Mouse (Mus musculus) hindbrain, embryonic 14.5 days (tissue): ENCODE data around the gene Defb35. TPM values are rescaled to one million over a fixed set of nuclear protein-coding genes. Genes with fewer than 3 reads are reported as not detected.

Experiments used
- ATAC-seq: fragments of 200-750 bp; cut with Nextera tagmentation; 2 replicates; pipeline ENCODE4 v1.8.0; 2017; ENCODE audit warnings: moderate number of reproducible peaks, mild to moderate bottlenecking, moderate TSS enrichment, moderate library complexity; ENCODE audit not compliant: low FRiP score
- DNase-seq: peaks from one replicate; pipeline ENCODE4 v3.0.0-alpha.2; 2015; ENCODE audit warnings: low spot score
- H3K27ac ChIP-seq: fragments of 300-500 bp; sonication (generic); 2 replicates; pipeline ENCODE4 v1.5.1; 2014; ENCODE audit warnings: mild to moderate bottlenecking, moderate library complexity
- H3K27me3 ChIP-seq: fragments of 300-500 bp; sonication (generic); 2 replicates; pipeline ENCODE4 v1.6.1; 2014; ENCODE audit warnings: mild to moderate bottlenecking, low read length, mixed read lengths; ENCODE audit not compliant: control insufficient read depth, insufficient read depth
- H3K36me3 ChIP-seq: fragments of 300-500 bp; sonication (generic); replicated peaks from 2 replicates; pipeline ENCODE4 v1.6.1; 2014; ENCODE audit not compliant: control insufficient read depth, insufficient read depth
- H3K4me1 ChIP-seq: fragments of 300-500 bp; sonication (generic); replicated peaks from 2 replicates; pipeline ENCODE4 v1.6.1; 2014; ENCODE audit warnings: antibody characterized with exemption, low read length, mixed read lengths; ENCODE audit not compliant: control insufficient read depth, insufficient read depth
- H3K4me2 ChIP-seq: fragments of 300-500 bp; sonication (generic); replicated peaks from 2 replicates; pipeline ENCODE4 v1.6.1; 2014; ENCODE audit warnings: mild to moderate bottlenecking, moderate library complexity
- H3K4me3 ChIP-seq: fragments of 300-500 bp; sonication (generic); replicated peaks from 2 replicates; pipeline ENCODE4 v1.5.1; 2014; ENCODE audit warnings: mild to moderate bottlenecking, low read length
- H3K9ac ChIP-seq: fragments of 300-500 bp; sonication (generic); 2 replicates; pipeline ENCODE4 v1.6.1; 2014
- H3K9me3 ChIP-seq: fragments of 300-500 bp; sonication (generic); 2 replicates; pipeline ENCODE4 v1.6.1; 2016; ENCODE audit warnings: low read length; ENCODE audit not compliant: control insufficient read depth
- WGBS: fragments of 180-500 bp; shearing (Covaris S2); extraction: QIAGEN DNeasy Blood & Tissue Kit; methylation state at CpG from one replicate; pipeline ENCODE4 v1.1.7; 2014; 5-methylcytosine and 5-hydroxymethylcytosine counted together
- polyA plus RNA-seq: library from polyadenylated mRNA; unstranded; fragments of >200 nt; fragmentation: Nextera tagmentation; extraction: Ambion mirVana; gene quantifications from 2 replicates; pipeline ENCODE4 v1.2.1, GENCODE M21; 2014

Defb35 gene
- polyA plus RNA-seq, 1 experiment from 2014 or later, result not detected

GRCm38 (mm10) chr8:21955321-21955720 lies 17.2 kb downstream of the Defb35 start:
- peak; percentile 78 for DNase-seq
- Histone ChIP-seq H3K4me2 (no peak overlapping the region), H3K9ac (no peak overlapping the region), H3K36me3 (no peaks in the 10 kb centered on the region), H3K4me3 (no peak overlapping the region), H3K4me1 (no peaks in the 10 kb centered on the region), H3K27ac (no peak overlapping the region), H3K27me3 (no peaks in the 10 kb centered on the region), H3K9me3 (no peaks in the 10 kb centered on the region)
- 5% methylated on average over 9 of the region's 9 CpGs for WGBS
- ATAC-seq, result no peak

- H3K4me1 ChIP-seq, result no peaks in the 10 kb centered on the region
- H3K9me3 ChIP-seq, result no peaks in the 10 kb centered on the region
- 79% methylated on average over 3 of the region's 3 CpGs for WGBS
- no peak overlapping the region for H3K4me3 ChIP-seq
- no peak overlapping the region for H3K27ac ChIP-seq
- no peak for ATAC-seq
- DNase-seq, result no peak
- H3K9ac ChIP-seq, result no peak overlapping the region
- H3K36me3 ChIP-seq, result no peaks in the 10 kb centered on the region
- no peaks in the 10 kb centered on the region for H3K27me3 ChIP-seq
- no peak overlapping the region for H3K4me2 ChIP-seq
Observed at GRCm38 (mm10) chr8:21956336-21956735, 18.2 kb downstream of the Defb35 start.

- no peak for DNase-seq
- no peak within 1 kb of the TSS for H3K4me2 ChIP-seq
- H3K4me1 ChIP-seq, result no peaks in the 10 kb centered on the region
- H3K27ac ChIP-seq, result no peak within 1 kb of the TSS
- no peak within 1 kb of the TSS for H3K9ac ChIP-seq
- no peak within 1 kb of the TSS for H3K4me3 ChIP-seq
- H3K27me3 ChIP-seq, result no peaks in the 10 kb centered on the region
- no peaks in the 10 kb centered on the region for H3K36me3 ChIP-seq
- 96% methylated on average over 2 of the region's 2 CpGs for WGBS
- H3K9me3 ChIP-seq, result no peaks in the 10 kb centered on the region
- ATAC-seq, result no peak
Observed at GRCm38 (mm10) chr8:21958414-21958813, 20.3 kb downstream of the Defb35 start, which contains the start of gene Fam90a1a. Gene Fam90a1a, plus strand, starts transcription at chr8:21958714.

- Histone ChIP-seq H3K9me3 (no peaks in the 10 kb centered on the region), H3K4me3 (no peak overlapping the region), H3K4me1 (no peaks in the 10 kb centered on the region), H3K36me3 (no peaks in the 10 kb centered on the region), H3K9ac (no peak overlapping the region), H3K4me2 (no peak overlapping the region), H3K27ac (no peak overlapping the region), H3K27me3 (no peaks in the 10 kb centered on the region)
- DNase-seq, result no peak
- no peak for ATAC-seq
- 74% methylated on average over 1 of the region's 1 CpGs for WGBS
Observed at GRCm38 (mm10) chr8:21966646-21967045, 28.5 kb downstream of the Defb35 start.

DNA sequence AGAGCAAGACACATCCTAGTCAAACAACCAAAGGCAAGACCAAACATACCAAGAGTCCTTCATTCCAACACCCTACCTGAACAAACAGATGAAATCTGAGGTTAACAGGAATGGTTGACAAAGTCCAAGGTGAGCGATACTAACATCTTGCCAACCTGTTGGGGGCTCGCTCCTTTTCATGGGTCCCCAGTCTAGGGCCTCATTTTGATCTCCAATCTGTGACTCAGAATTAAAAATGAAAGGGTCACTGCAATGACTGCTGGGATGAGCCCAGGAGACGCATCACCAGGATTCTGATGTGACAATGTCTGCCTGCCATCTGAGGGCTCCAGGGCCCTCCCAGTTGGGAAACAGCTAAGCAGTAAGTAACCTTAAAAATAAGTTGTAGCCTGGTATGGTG lies 31.3 kb downstream of the Defb35 start, which contains the start of gene Ccdc70:
Gene Ccdc70 (plus strand): TSS at position 301 of the 400 bp plus-strand sequence.
- no peaks in the 10 kb centered on the region for H3K36me3 ChIP-seq
- H3K9me3 ChIP-seq, result no peaks in the 10 kb centered on the region
- no peak within 1 kb of the TSS for H3K4me2 ChIP-seq
- 94% methylated on average over 3 of the region's 3 CpGs for WGBS
- no peaks in the 10 kb centered on the region for H3K27me3 ChIP-seq
- H3K4me1 ChIP-seq, result no peaks in the 10 kb centered on the region
- no peak within 1 kb of the TSS for H3K9ac ChIP-seq
- H3K4me3 ChIP-seq, result no peak within 1 kb of the TSS
- DNase-seq (no peak), ATAC-seq (no peak)
- no peak within 1 kb of the TSS for H3K27ac ChIP-seq

DNA sequence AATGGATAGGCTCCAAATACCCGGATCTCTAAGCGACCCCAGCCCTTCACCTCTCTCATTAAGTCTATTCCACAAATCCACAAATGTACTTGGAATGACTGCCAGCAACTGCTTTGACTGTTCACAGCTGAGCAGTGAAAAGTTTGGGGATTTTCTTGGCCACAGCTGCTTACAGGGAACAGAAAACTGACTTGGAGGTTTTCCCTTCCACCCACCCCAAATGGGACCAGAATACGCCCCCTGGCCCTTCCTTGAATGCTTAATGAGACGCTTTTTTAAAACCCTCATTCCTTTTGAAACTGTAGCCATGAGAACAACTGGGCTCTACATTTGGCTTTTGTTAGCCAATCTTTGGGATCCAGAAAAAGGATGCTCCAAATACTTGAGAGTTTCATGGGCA lies 40.0 kb downstream of the Defb35 start:
- Histone ChIP-seq H3K9me3 (no peaks in the 10 kb centered on the region), H3K9ac (no peak overlapping the region), H3K36me3 (no peaks in the 10 kb centered on the region), H3K4me2 (no peak overlapping the region), H3K4me1 (no peaks in the 10 kb centered on the region), H3K4me3 (no peak overlapping the region), H3K27ac (no peak overlapping the region), H3K27me3 (no peaks in the 10 kb centered on the region)
- DNase-seq (no peak), ATAC-seq (peak; percentile 59; the same call in 1 of the 2 replicates)
- 56% methylated on average over 4 of the region's 4 CpGs for WGBS

- no peak overlapping the region for H3K9ac ChIP-seq
- peak; percentile 59 for DNase-seq
- no peak overlapping the region for H3K27ac ChIP-seq
- no peaks in the 10 kb centered on the region for H3K36me3 ChIP-seq
- no peaks in the 10 kb centered on the region for H3K9me3 ChIP-seq
- H3K4me1 ChIP-seq, result no peaks in the 10 kb centered on the region
- H3K4me3 ChIP-seq, result no peak overlapping the region
- peak; percentile 79 for ATAC-seq
- no peaks in the 10 kb centered on the region for H3K27me3 ChIP-seq
- 55% methylated on average over 8 of the region's 8 CpGs for whole genome bisulfite sequencing
- no peak overlapping the region for H3K4me2 ChIP-seq
Observed at GRCm38 (mm10) chr8:21981664-21982337, 43.6 kb downstream of the Defb35 start.

Other genes with a start within 250 kb of the Defb35 start
- not detected in 2 replicates for gene AY761184, start 234.7 kb upstream of the Defb35 start, polyA plus RNA-seq
- not detected in 2 replicates for gene Defa24, start 203.9 kb upstream of the Defb35 start, polyA plus RNA-seq
- not detected in 2 replicates for gene Defb50, start 114.8 kb upstream of the Defb35 start, polyA plus RNA-seq
- 0.86 TPM in 1 of 2 replicates, not detected in the other for gene Defb2, start 98.4 kb upstream of the Defb35 start, polyA plus RNA-seq
- 1.6 and 1.8 TPM in 2 replicates for gene Defb10, start 79.5 kb upstream of the Defb35 start, polyA plus RNA-seq
- 2.1 and 3.7 TPM in 2 replicates for gene Defb9, start 52.9 kb upstream of the Defb35 start, polyA plus RNA-seq
- gene Defb11, start 31.9 kb upstream of the Defb35 start, polyA plus RNA-seq, result 31.1 and 57.9 TPM in 2 replicates
- not detected in 2 replicates for gene Defb15, start 5.6 kb upstream of the Defb35 start, polyA plus RNA-seq
- not detected in 2 replicates for gene Defb13, start 8.4 kb downstream of the Defb35 start, polyA plus RNA-seq
- not detected in 2 replicates for gene Fam90a1a, start 20.4 kb downstream of the Defb35 start, polyA plus RNA-seq
- gene Ccdc70, start 31.4 kb downstream of the Defb35 start, polyA plus RNA-seq, result not detected in 2 replicates
- 1.9 and 2.0 TPM in 2 replicates for gene Atp7b, start 122.0 kb downstream of the Defb35 start, polyA plus RNA-seq
- 34.1 and 41.6 TPM in 2 replicates for gene Alg11, start 122.4 kb downstream of the Defb35 start, polyA plus RNA-seq
- 1.3 and 1.7 TPM in 2 replicates for gene Nek5, start 186.7 kb downstream of the Defb35 start, polyA plus RNA-seq
- gene Nek3, start 228.1 kb downstream of the Defb35 start, polyA plus RNA-seq, result 9.0 and 9.5 TPM in 2 replicates
- 14.2 and 14.9 TPM in 2 replicates for gene Ckap2, start 247.5 kb downstream of the Defb35 start, polyA plus RNA-seq